Mouse (Mus musculus): ENCODE data around the gene Stra6. TPM values are rescaled to one million over a fixed set of nuclear protein-coding genes. Genes with fewer than 3 reads are reported as not detected.
A peak's percentile ranks its signal among the peaks of the same experiment; 100 is the strongest.

Stra6 gene
- polyA plus RNA-seq, 1 experiment from 2014 or later = 38.0 TPM

- Histone ChIP-seq H3K9me3 (replicated peaks; ENCODE audit: control insufficient read depth, low read length) (no peaks in the 10 kb centered on the region), H3K4me2 (ENCODE audit: low read depth, low read length) (no peak overlapping the region), H3K27ac (replicated peaks; ENCODE audit: low read depth, low read length) (no peak overlapping the region), H3K36me3 (replicated peaks; ENCODE audit: control insufficient read depth, insufficient read depth, low read depth, low read length) (no peaks in the 10 kb centered on the region), H3K9ac (replicated peaks; ENCODE audit: low read length) (peak overlapping the region; percentile 2; the same call in 1 of the 2 replicates), H3K4me3 (ENCODE audit: low read depth, low read length) (no peak overlapping the region), H3K4me1 (ENCODE audit: control insufficient read depth, insufficient read depth, low read length) (peaks cover 2% of the 10 kb centered on the region; the same call in 1 of the 2 replicates), H3K27me3 (ENCODE audit: control insufficient read depth, insufficient read depth, low read length) (no peaks in the 10 kb centered on the region)
- peak; percentile 55 for DNase-seq (ENCODE audit: low spot score)
- no peak for ATAC-seq (replicated peaks; ENCODE audit: insufficient number of reproducible peaks, low FRiP score, low TSS enrichment, low read depth)
- 30% methylated on average over 7 of the region's 7 CpGs for WGBS
Measured at GRCm38 (mm10) chr9:58143419-58143818, 79.8 kb downstream of the Stra6 start.

- no peak overlapping the region for H3K4me2 ChIP-seq (ENCODE audit: low read depth, low read length)
- H3K27me3 ChIP-seq (ENCODE audit: control insufficient read depth, insufficient read depth, low read length) = no peaks in the 10 kb centered on the region
- DNase-seq (ENCODE audit: low spot score) (no peak), ATAC-seq (replicated peaks; ENCODE audit: insufficient number of reproducible peaks, low FRiP score, low TSS enrichment, low read depth) (no peak)
- no peak overlapping the region for H3K27ac ChIP-seq (replicated peaks; ENCODE audit: low read depth, low read length)
- no peak overlapping the region for H3K4me3 ChIP-seq (ENCODE audit: low read depth, low read length)
- no peaks in the 10 kb centered on the region for H3K9me3 ChIP-seq (replicated peaks; ENCODE audit: control insufficient read depth, low read length)
- peaks cover 2% of the 10 kb centered on the region; the same call in 1 of the 2 replicates for H3K4me1 ChIP-seq (ENCODE audit: control insufficient read depth, insufficient read depth, low read length)
- H3K9ac ChIP-seq (replicated peaks; ENCODE audit: low read length) = no peak overlapping the region
- WGBS = 33% methylated on average over 1 of the region's 1 CpGs
- no peaks in the 10 kb centered on the region for H3K36me3 ChIP-seq (replicated peaks; ENCODE audit: control insufficient read depth, insufficient read depth, low read depth, low read length)
Measured at GRCm38 (mm10) chr9:58144664-58145063, 81.1 kb downstream of the Stra6 start.

- Histone ChIP-seq H3K27ac (replicated peaks; ENCODE audit: low read depth, low read length) (no peak overlapping the region), H3K9ac (replicated peaks; ENCODE audit: low read length) (no peak overlapping the region), H3K4me3 (ENCODE audit: low read depth, low read length) (no peak overlapping the region), H3K9me3 (replicated peaks; ENCODE audit: control insufficient read depth, low read length) (no peaks in the 10 kb centered on the region), H3K4me1 (ENCODE audit: control insufficient read depth, insufficient read depth, low read length) (peaks cover 2% of the 10 kb centered on the region; the same call in 1 of the 2 replicates), H3K27me3 (ENCODE audit: control insufficient read depth, insufficient read depth, low read length) (no peaks in the 10 kb centered on the region), H3K4me2 (ENCODE audit: low read depth, low read length) (no peak overlapping the region), H3K36me3 (replicated peaks; ENCODE audit: control insufficient read depth, insufficient read depth, low read depth, low read length) (no peaks in the 10 kb centered on the region; the same call in 1 of the 2 replicates)
- 81% methylated on average over 5 of the region's 5 CpGs for WGBS
- DNase-seq (ENCODE audit: low spot score) (no peak), ATAC-seq (replicated peaks; ENCODE audit: insufficient number of reproducible peaks, low FRiP score, low TSS enrichment, low read depth) (no peak)
Measured at GRCm38 (mm10) chr9:58145417-58145816, 81.8 kb downstream of the Stra6 start.

GRCm38 (mm10) chr9:58148806-58149205 is 85.2 kb downstream of the Stra6 start:
- Histone ChIP-seq H3K27me3 (ENCODE audit: control insufficient read depth, insufficient read depth, low read length) (no peaks in the 10 kb centered on the region), H3K4me1 (ENCODE audit: control insufficient read depth, insufficient read depth, low read length) (peaks cover 2% of the 10 kb centered on the region; the same call in 1 of the 2 replicates), H3K4me2 (ENCODE audit: low read depth, low read length) (no peak overlapping the region), H3K4me3 (ENCODE audit: low read depth, low read length) (no peak overlapping the region), H3K36me3 (replicated peaks; ENCODE audit: control insufficient read depth, insufficient read depth, low read depth, low read length) (no peaks in the 10 kb centered on the region; the same call in 1 of the 2 replicates), H3K9ac (replicated peaks; ENCODE audit: low read length) (no peak overlapping the region), H3K9me3 (replicated peaks; ENCODE audit: control insufficient read depth, low read length) (no peaks in the 10 kb centered on the region), H3K27ac (replicated peaks; ENCODE audit: low read depth, low read length) (no peak overlapping the region)
- ATAC-seq (replicated peaks; ENCODE audit: insufficient number of reproducible peaks, low FRiP score, low TSS enrichment, low read depth) (no peak), DNase-seq (ENCODE audit: low spot score) (no peak)
- 57% methylated on average over 2 of the region's 2 CpGs for WGBS

- no peaks in the 10 kb centered on the region; the same call in 1 of the 2 replicates for H3K4me1 ChIP-seq (ENCODE audit: control insufficient read depth, insufficient read depth, low read length)
- H3K27ac ChIP-seq (replicated peaks; ENCODE audit: low read depth, low read length) = no peak overlapping the region
- H3K9ac ChIP-seq (replicated peaks; ENCODE audit: low read length) = no peak overlapping the region
- DNase-seq (ENCODE audit: low spot score) (no peak), ATAC-seq (replicated peaks; ENCODE audit: insufficient number of reproducible peaks, low FRiP score, low TSS enrichment, low read depth) (no peak)
- 75% methylated on average over 4 of the region's 4 CpGs for WGBS
- H3K27me3 ChIP-seq (ENCODE audit: control insufficient read depth, insufficient read depth, low read length) = no peaks in the 10 kb centered on the region
- no peaks in the 10 kb centered on the region; the same call in 1 of the 2 replicates for H3K36me3 ChIP-seq (replicated peaks; ENCODE audit: control insufficient read depth, insufficient read depth, low read depth, low read length)
- no peaks in the 10 kb centered on the region for H3K9me3 ChIP-seq (replicated peaks; ENCODE audit: control insufficient read depth, low read length)
- no peak overlapping the region for H3K4me2 ChIP-seq (ENCODE audit: low read depth, low read length)
- no peak overlapping the region for H3K4me3 ChIP-seq (ENCODE audit: low read depth, low read length)
Measured at GRCm38 (mm10) chr9:58150733-58151361, 87.3 kb downstream of the Stra6 start.

- Histone ChIP-seq H3K4me1 (ENCODE audit: control insufficient read depth, insufficient read depth, low read length) (peaks cover 9% of the 10 kb centered on the region), H3K4me2 (ENCODE audit: low read depth, low read length) (no peak overlapping the region), H3K27me3 (ENCODE audit: control insufficient read depth, insufficient read depth, low read length) (no peaks in the 10 kb centered on the region), H3K36me3 (replicated peaks; ENCODE audit: control insufficient read depth, insufficient read depth, low read depth, low read length) (no peaks in the 10 kb centered on the region; the same call in 1 of the 2 replicates), H3K4me3 (ENCODE audit: low read depth, low read length) (no peak overlapping the region), H3K9me3 (replicated peaks; ENCODE audit: control insufficient read depth, low read length) (no peaks in the 10 kb centered on the region), H3K27ac (replicated peaks; ENCODE audit: low read depth, low read length) (no peak overlapping the region), H3K9ac (replicated peaks; ENCODE audit: low read length) (no peak overlapping the region)
- DNase-seq (ENCODE audit: low spot score) (no peak), ATAC-seq (replicated peaks; ENCODE audit: insufficient number of reproducible peaks, low FRiP score, low TSS enrichment, low read depth) (no peak)
- 81% methylated on average over 3 of the region's 3 CpGs for WGBS
Measured at GRCm38 (mm10) chr9:58153095-58153494, 89.5 kb downstream of the Stra6 start.

- DNase-seq (ENCODE audit: low spot score) (peak; percentile 37), ATAC-seq (replicated peaks; ENCODE audit: insufficient number of reproducible peaks, low FRiP score, low TSS enrichment, low read depth) (no peak)
- Histone ChIP-seq H3K9ac (replicated peaks; ENCODE audit: low read length) (no peak overlapping the region), H3K4me1 (ENCODE audit: control insufficient read depth, insufficient read depth, low read length) (peaks cover 16% of the 10 kb centered on the region), H3K27me3 (ENCODE audit: control insufficient read depth, insufficient read depth, low read length) (no peaks in the 10 kb centered on the region), H3K9me3 (replicated peaks; ENCODE audit: control insufficient read depth, low read length) (no peaks in the 10 kb centered on the region), H3K4me3 (ENCODE audit: low read depth, low read length) (no peak overlapping the region), H3K4me2 (ENCODE audit: low read depth, low read length) (no peak overlapping the region), H3K27ac (replicated peaks; ENCODE audit: low read depth, low read length) (no peak overlapping the region), H3K36me3 (replicated peaks; ENCODE audit: control insufficient read depth, insufficient read depth, low read depth, low read length) (no peaks in the 10 kb centered on the region; the same call in 1 of the 2 replicates)
- WGBS = 58% methylated on average over 3 of the region's 3 CpGs
Measured at GRCm38 (mm10) chr9:58155366-58155765, 91.8 kb downstream of the Stra6 start.

- DNase-seq (ENCODE audit: low spot score) (no peak), ATAC-seq (replicated peaks; ENCODE audit: insufficient number of reproducible peaks, low FRiP score, low TSS enrichment, low read depth) (0 out of 2 replicates have a peak, but pooled peaks have one; percentile 7)
- Histone ChIP-seq H3K27me3 (ENCODE audit: control insufficient read depth, insufficient read depth, low read length) (no peaks in the 10 kb centered on the region), H3K4me1 (ENCODE audit: control insufficient read depth, insufficient read depth, low read length) (peaks cover 16% of the 10 kb centered on the region), H3K4me3 (ENCODE audit: low read depth, low read length) (no peak overlapping the region; the same call in 1 of the 2 replicates), H3K9me3 (replicated peaks; ENCODE audit: control insufficient read depth, low read length) (no peaks in the 10 kb centered on the region), H3K36me3 (replicated peaks; ENCODE audit: control insufficient read depth, insufficient read depth, low read depth, low read length) (no peaks in the 10 kb centered on the region), H3K9ac (replicated peaks; ENCODE audit: low read length) (no peak overlapping the region; the same call in 1 of the 2 replicates), H3K27ac (replicated peaks; ENCODE audit: low read depth, low read length) (no peak overlapping the region), H3K4me2 (ENCODE audit: low read depth, low read length) (peak overlapping the region; percentile 48)
- 89% methylated on average over 22 of the region's 22 CpGs for WGBS
Measured at GRCm38 (mm10) chr9:58156819-58157560, 93.4 kb downstream of the Stra6 start.

Measured in embryonic facial prominence, embryonic 11.5 days (tissue).